Mouse (Mus musculus) liver, adult 10 weeks (tissue): ENCODE data around the gene Art4. TPM values are rescaled to one million over a fixed set of nuclear protein-coding genes. Genes with fewer than 3 reads are reported as not detected.

Experiments used
- polyA plus RNA-seq: library from polyadenylated mRNA; stranded (reverse); fragments of 350-450 nt; fragmentation: Illumina TruSeq; extraction: RNeasy Lipid Tissue Mini Kit (QIAGEN cat#74804); gene quantifications from one replicate; pipeline ENCODE4 v1.2.3, GENCODE M21; 2014; ENCODE audit warnings: low read depth, low replicate concordance

Art4 gene
- 1.5 TPM for polyA plus RNA-seq

GRCm38 (mm10) chr6:136857186-136857872 is at the start of gene Art4:
TSS of gene Art4 (minus strand) at chr6:136857733.

GRCm38 (mm10) chr6:136875670-136876069 is 18.1 kb upstream of the Art4 start, which contains the start of gene Mgp:
TSS of gene Mgp (minus strand) at chr6:136875823.

GRCm38 (mm10) chr6:136835352-136835751 is 22.2 kb downstream of the Art4 start, which contains the start of gene Smco3:
TSS of gene Smco3 (minus strand) at chr6:136835452.

GRCm38 (mm10) chr6:136827881-136828561 is 29.5 kb downstream of the Art4 start, which contains the start of gene Wbp11:
TSS of gene Wbp11 (minus strand) at chr6:136828233.

GRCm38 (mm10) chr6:136827516-136827880 is 30.0 kb downstream of the Art4 start, which contains the start of gene BC049715:
TSS of gene BC049715 (plus strand) at chr6:136827626.

GRCm38 (mm10) chr6:136808014-136808417 is 49.5 kb downstream of the Art4 start, which contains the start of gene H2afj:
TSS of gene H2afj (plus strand) at chr6:136808244.

GRCm38 (mm10) chr6:136803739-136804633 is 53.5 kb downstream of the Art4 start, which contains the start of gene Hist4h4:
TSS of gene Hist4h4 (minus strand) at chr6:136804415.

Other genes with a start within 250 kb of the Art4 start
- 58.8 TPM for gene Plbd1, start 195.8 kb downstream of the Art4 start, polyA plus RNA-seq
- gene Gucy2c, start 76.0 kb downstream of the Art4 start, polyA plus RNA-seq: 0.16 TPM
- gene Hist4h4, start 53.3 kb downstream of the Art4 start, polyA plus RNA-seq: 0.13 TPM
- gene H2afj, start 49.5 kb downstream of the Art4 start, polyA plus RNA-seq: 2.5 TPM
- 0.50 TPM for gene BC049715, start 30.1 kb downstream of the Art4 start, polyA plus RNA-seq
- 22.9 TPM for gene Wbp11, start 29.5 kb downstream of the Art4 start, polyA plus RNA-seq
- gene Smco3, start 22.3 kb downstream of the Art4 start, polyA plus RNA-seq: not detected
- gene Mgp, start 18.1 kb upstream of the Art4 start, polyA plus RNA-seq: 1.8 TPM
- gene Erp27, start 64.4 kb upstream of the Art4 start, polyA plus RNA-seq: not detected
- gene Pde6h, start 66.1 kb upstream of the Art4 start, polyA plus RNA-seq: not detected
- gene Arhgdib, start 84.2 kb upstream of the Art4 start, polyA plus RNA-seq: 8.6 TPM